Mouse (Mus musculus): Measurements from ENCODE around the gene Fhad1.

Gene Fhad1

GRCm38 (mm10) chr4:141863726-141864280 lies 151.1 kb downstream of the Fhad1 start:
- no peak for DNase-seq (ENCODE audit: low read depth, low spot score)

GRCm38 (mm10) chr4:141862867-141863266 lies 152.0 kb downstream of the Fhad1 start:
- no peak for DNase-seq (ENCODE audit: low read depth, low spot score)

GRCm38 (mm10) chr4:141861591-141862295 lies 153.1 kb downstream of the Fhad1 start:
- DNase-seq (ENCODE audit: low read depth, low spot score): no peak

GRCm38 (mm10) chr4:141860246-141860841 lies 154.5 kb downstream of the Fhad1 start:
- DNase-seq (ENCODE audit: low read depth, low spot score): no peak

GRCm38 (mm10) chr4:141859351-141859750 lies 155.5 kb downstream of the Fhad1 start:
- DNase-seq (ENCODE audit: low read depth, low spot score): no peak

- peak; percentile 70 for DNase-seq (ENCODE audit: low read depth, low spot score)
Measured at GRCm38 (mm10) chr4:141858501-141858900, 156.4 kb downstream of the Fhad1 start.

GRCm38 (mm10) chr4:141857422-141857930 lies 157.4 kb downstream of the Fhad1 start:
- peak; percentile 68 for DNase-seq (ENCODE audit: low read depth, low spot score)

GRCm38 (mm10) chr4:141853437-141853836 lies 161.4 kb downstream of the Fhad1 start:
- no peak for DNase-seq (ENCODE audit: low read depth, low spot score)

- no peak for DNase-seq (ENCODE audit: low read depth, low spot score)
Measured at GRCm38 (mm10) chr4:141845999-141846398, 168.9 kb downstream of the Fhad1 start, which contains the start of gene Ctrc. TSS of gene Ctrc (minus strand) at chr4:141846359.

All from skeletal muscle tissue, adult 2 months (tissue).